Comparison of ENCODE assay signal across 13 mouse cellular contexts in genomic region chr1:77226546-77226945, GRCm38 (mm10).
A peak's percentile ranks its signal among the peaks of the same experiment; 100 is the strongest.
DNase-seq lines count a peak whose midpoint lies in the region; ATAC-seq lines count a peak whose summit lies in the region.
"Had no signal": no experiment of that assay in that cellular context is flagged by ENCODE, and none has a peak within 500 bp of the region (broad histone marks: within the 10 kb centered on the region; RNA-seq: fewer than 3 reads in every experiment).

No protein-coding gene starts in this region.

- intact Hi-C loops in heart, postnatal 10 days (cut with DNase I) = no loop called here

- no peak overlapping the region for H3K9ac ChIP-seq in lung, embryonic 15.5 days

- 36% methylated on average over 4 of the region's 4 CpGs for WGBS in heart, embryonic 10.5 days
- WGBS in lung, embryonic 15.5 days = 4% methylated on average over 4 of the region's 4 CpGs

- peak overlapping the region; percentile 60 for H3K27ac ChIP-seq in heart, embryonic 10.5 days
- peak overlapping the region; percentile 52 for H3K27ac ChIP-seq in lung, embryonic 15.5 days
- H3K27ac ChIP-seq: macrophage had no signal

- 0 out of 2 replicates have a peak overlapping the region, but pooled peaks have one; percentile 19 for H3K4me3 ChIP-seq in heart, embryonic 10.5 days
- no peak overlapping the region for H3K4me3 ChIP-seq in lung, embryonic 15.5 days

- peaks cover 20% of the 10 kb centered on the region for H3K4me1 ChIP-seq in heart, embryonic 10.5 days
- H3K4me1 ChIP-seq in lung, embryonic 15.5 days = peaks cover 17% of the 10 kb centered on the region

- peak overlapping the region; percentile 25; the same call in 1 of the 2 replicates for H3K4me2 ChIP-seq in lung, embryonic 15.5 days

- no peaks in the 10 kb centered on the region for H3K9me3 ChIP-seq in heart, embryonic 10.5 days
- H3K9me3 ChIP-seq in lung, embryonic 15.5 days = no peaks in the 10 kb centered on the region

- DNase-seq in heart, embryonic 10.5 days (ENCODE audit: low spot score) = no peak
- DNase-seq in heart, postnatal 10 days = no peak
- no peak for DNase-seq in lung, adult 18-20 months
- peak; percentile 26 for DNase-seq in fat pad, adult 2 months (ENCODE audit: extremely low read depth, low read depth, low spot score)
- DNase-seq in lung, postnatal 14 days = peak; percentile 24
- DNase-seq in layer of hippocampus, postnatal 10 days (ENCODE audit: low spot score in 2 of 2) = no peak
- DNase-seq: right cerebral cortex, postnatal 4 days; thymus, adult 2 months had no signal

- H3K27me3 ChIP-seq in heart, embryonic 10.5 days (ENCODE audit: insufficient read depth, poor library complexity, severe bottlenecking) = no peaks in the 10 kb centered on the region
- H3K27me3 ChIP-seq in lung, embryonic 15.5 days = no peaks in the 10 kb centered on the region
- H3K27me3 ChIP-seq: Patski had no signal

- H3K36me3 ChIP-seq in heart, embryonic 10.5 days = no peaks in the 10 kb centered on the region
- H3K36me3 ChIP-seq in lung, embryonic 15.5 days = no peaks in the 10 kb centered on the region

- no peak for ATAC-seq in lung, embryonic 15.5 days (ENCODE audit: borderline replicate concordance, extremely low read depth, low FRiP score, low TSS enrichment)
- no peak for ATAC-seq in megakaryocyte progenitor cell, adult 5-6 weeks (replicated peaks; ENCODE audit: poor library complexity)
- ATAC-seq: hindbrain, embryonic 16.5 days had no signal

Comparison
In these comparisons a context has a peak if more than half of its experiments do, and no peak if none do; other contexts are left out.
1. DNase-seq: peak in fat pad, adult 2 months (single experiment) and lung, postnatal 14 days (single experiment); none in heart, embryonic 10.5 days (single experiment), heart, postnatal 10 days (0 of 2), lung, adult 18-20 months (0 of 2) and layer of hippocampus, postnatal 10 days (0 of 2).